Mouse (Mus musculus) ES-Bruce4 (cell line): Measurements from ENCODE around the gene Dcakd.

ENCODE experiments used
- CTCF ChIP-seq: IDR thresholded peaks from one replicate; pipeline ENCODE4 v1.8.1; 2011; ENCODE audit warnings: low read depth, low read length
- EP300 ChIP-seq: IDR thresholded peaks from 2 replicates; pipeline ENCODE4 v1.6.1; 2011; ENCODE audit warnings: low read depth, low read length; ENCODE audit not compliant: insufficient read depth
- POLR2A ChIP-seq: IDR thresholded peaks from one replicate; pipeline ENCODE4 v1.8.1; 2011; ENCODE audit warnings: low read length; ENCODE audit not compliant: insufficient read depth

GRCm38 (mm10) chr11:103026901-103027300, 1.2 kb downstream of the Dcakd start:
- TF ChIP-seq POLR2A = no peak
- no peak for TF ChIP-seq CTCF
- TF ChIP-seq EP300 = no peak
